Mouse (Mus musculus) CH12.LX (cell line): ENCODE data around the gene Il33. TPM values are rescaled to one million over a fixed set of nuclear protein-coding genes. Genes with fewer than 3 reads are reported as not detected.

Source experiments
- DNase-seq: peaks from one replicate; pipeline ENCODE4 v3.0.0-alpha.2; 2013; ENCODE audit errors: extremely low read depth
- H3K27ac ChIP-seq: 2 replicates; pipeline ENCODE4 v1.5.1; 2012; ENCODE audit warnings: low read depth, mild to moderate bottlenecking, control low read depth, moderate library complexity; ENCODE audit not compliant: insufficient read depth
- H3K27me3 ChIP-seq: replicated peaks from 2 replicates; pipeline ENCODE3; 2012; ENCODE audit warnings: inconsistent platforms
- H3K36me3 ChIP-seq, 2 experiments: replicated peaks in 1 of 2; 2 replicates each; pipeline versions ENCODE3 to v1.6.1; 2012; ENCODE audit warnings: inconsistent platforms in 1 of 2, low read length in 1 of 2, mild to moderate bottlenecking in 1 of 2, mixed read lengths in 1 of 2, moderate library complexity in 1 of 2; ENCODE audit not compliant: control insufficient read depth in 1 of 2, insufficient read depth in 1 of 2
- H3K4me1 ChIP-seq, 2 experiments: 2 replicates each; pipeline ENCODE4 v1.6.1; 2012; ENCODE audit warnings: inconsistent platforms in 1 of 2, moderate library complexity in 1 of 2; ENCODE audit not compliant: insufficient read depth in 2 of 2, control insufficient read depth in 1 of 2
- H3K4me2 ChIP-seq: 2 replicates; pipeline ENCODE4 v1.6.1; 2012; ENCODE audit warnings: low read depth, mild to moderate bottlenecking, control low read depth; ENCODE audit not compliant: poor library complexity, insufficient read depth, severe bottlenecking
- H3K4me3 ChIP-seq, 3 experiments: fragments of 150-350 bp in 1 of 3; sonication (generic) in 1 of 3; replicated peaks in 1 of 3; 2 replicates each; pipeline versions ENCODE3 to v1.5.1; 2011 to 2012; ENCODE audit warnings: low read depth in 2 of 3, low read length in 2 of 3, mild to moderate bottlenecking in 2 of 3, moderate library complexity in 2 of 3, control low read depth in 1 of 3, improper control_type of control experiment in 1 of 3, inconsistent platforms in 1 of 3, mixed read lengths in 1 of 3; ENCODE audit not compliant: poor library complexity in 1 of 3
- H3K79me2 ChIP-seq: replicated peaks from 2 replicates; pipeline ENCODE4 v1.6.1; 2012; ENCODE audit warnings: mild to moderate bottlenecking, moderate library complexity; ENCODE audit not compliant: control insufficient read depth, poor library complexity, insufficient read depth, severe bottlenecking; ENCODE audit errors: extremely low read depth
- H3K9ac ChIP-seq: 2 replicates; pipeline ENCODE4 v1.6.1; 2012; ENCODE audit warnings: low read depth, mild to moderate bottlenecking, control low read depth, moderate library complexity; ENCODE audit not compliant: insufficient read depth
- H3K9me3 ChIP-seq: replicated peaks from 2 replicates; pipeline ENCODE3; 2012; ENCODE audit warnings: low read length, inconsistent platforms, mixed read lengths
- CHD2 ChIP-seq: IDR thresholded peaks from 2 replicates; pipeline ENCODE4 v1.6.1; 2011; ENCODE audit warnings: low read length, improper control_type of control experiment
- CTCF ChIP-seq, 2 experiments: IDR thresholded peaks in 1 of 2; conservative IDR thresholded peaks in 1 of 2; 2 replicates each; pipeline ENCODE4 v1.5.1; 2011 to 2012; ENCODE audit warnings: low read depth in 2 of 2, low read length in 2 of 2, improper control_type of control experiment in 1 of 2, inconsistent platforms in 1 of 2, mild to moderate bottlenecking in 1 of 2, moderate library complexity in 1 of 2
- EP300 ChIP-seq: IDR thresholded peaks from 2 replicates; pipeline ENCODE4 v1.6.1; 2011; ENCODE audit warnings: low read length, improper control_type of control experiment
- ETS1 ChIP-seq: conservative IDR thresholded peaks from 2 replicates; pipeline ENCODE4 v1.6.1; 2012; ENCODE audit warnings: low read depth, mild to moderate bottlenecking, inconsistent platforms, low read length, improper control_type of control experiment, moderate library complexity
- GABPA ChIP-seq: IDR thresholded peaks from 2 replicates; pipeline ENCODE4 v1.6.1; 2012; ENCODE audit warnings: low read depth, low read length, improper control_type of control experiment, inconsistent platforms; ENCODE audit not compliant: insufficient replicate concordance
- HCFC1 ChIP-seq: IDR thresholded peaks from 2 replicates; pipeline ENCODE4 v1.6.1; 2012; ENCODE audit warnings: low read depth, mild to moderate bottlenecking, inconsistent platforms, low read length, improper control_type of control experiment
- IRF4 ChIP-seq: IDR thresholded peaks from 2 replicates; pipeline ENCODE4 v1.6.1; 2014; ENCODE audit warnings: low read depth, mild to moderate bottlenecking, inconsistent platforms, low read length, improper control_type of control experiment
- KAT2A ChIP-seq: IDR thresholded peaks from 2 replicates; pipeline ENCODE4 v1.6.1; 2012; ENCODE audit warnings: low read length, improper control_type of control experiment, inconsistent platforms; ENCODE audit not compliant: insufficient replicate concordance
- MAX ChIP-seq: IDR thresholded peaks from 2 replicates; pipeline ENCODE4 v1.6.1; 2011; ENCODE audit warnings: low read length, improper control_type of control experiment
- MAZ ChIP-seq: IDR thresholded peaks from 2 replicates; pipeline ENCODE4 v1.6.1; 2012; ENCODE audit warnings: low read depth, mild to moderate bottlenecking, inconsistent platforms, low read length, improper control_type of control experiment, moderate library complexity
- NELFE ChIP-seq: IDR thresholded peaks from 2 replicates; pipeline ENCODE4 v1.6.1; 2011; ENCODE audit warnings: low read depth, low read length, improper control_type of control experiment
- NRF1 ChIP-seq: IDR thresholded peaks from 2 replicates; pipeline ENCODE4 v1.6.1; 2014; ENCODE audit warnings: low read depth, mild to moderate bottlenecking, inconsistent platforms, low read length, improper control_type of control experiment, moderate library complexity
- POLR2A ChIP-seq: IDR thresholded peaks from 2 replicates; pipeline ENCODE4 v1.6.1; 2011; ENCODE audit warnings: low read depth, mild to moderate bottlenecking, improper control_type of control experiment, low read length
- RCOR1 ChIP-seq: conservative IDR thresholded peaks from 2 replicates; pipeline ENCODE4 v1.6.1; 2012; ENCODE audit warnings: low read depth, mild to moderate bottlenecking, inconsistent platforms, low read length, improper control_type of control experiment
- SIN3A ChIP-seq: IDR thresholded peaks from 2 replicates; pipeline ENCODE4 v1.6.1; 2012; ENCODE audit warnings: low read length, improper control_type of control experiment, inconsistent platforms
- UBTF ChIP-seq: IDR thresholded peaks from 2 replicates; pipeline ENCODE4 v1.6.1; 2012; ENCODE audit warnings: low read depth, mild to moderate bottlenecking, inconsistent platforms, low read length, improper control_type of control experiment, moderate library complexity
- USF2 ChIP-seq: conservative IDR thresholded peaks from 2 replicates; pipeline ENCODE4 v1.6.1; 2011; ENCODE audit warnings: low read depth, low read length, improper control_type of control experiment
- ZKSCAN1 ChIP-seq: IDR thresholded peaks from 2 replicates; pipeline ENCODE4 v1.6.1; 2012; ENCODE audit warnings: low read depth, inconsistent platforms, low read length, improper control_type of control experiment, borderline replicate concordance
- ZNF384 ChIP-seq: IDR thresholded peaks from 2 replicates; pipeline ENCODE4 v1.6.1; 2012; ENCODE audit warnings: low read depth, low read length, improper control_type of control experiment, inconsistent platforms
- dilution Hi-C: fragments of 300-500 bp; cut with MboI; formaldehyde crosslinking; loops from 2 replicates; pipeline ENCODE4 v1.14.3; 2020; ENCODE audit warnings: low sequenced_read_pairs; ENCODE audit not compliant: extremely low pct_unique_long_range_greater_than_20kb, extremely low pct_ligation_motif_present
- in situ Hi-C: fragments of 300-500 bp; cut with MboI; formaldehyde crosslinking; loops from 3 replicates; pipeline ENCODE4 v1.14.3; 2019; ENCODE audit warnings: low sequenced_read_pairs, low pct_ligation_motif_present, low pct_unique_long_range_greater_than_20kb, mixed read lengths
- polyA plus RNA-seq: library from polyadenylated mRNA; unstranded; fragments of >175 nt; gene quantifications from 2 replicates; pipeline ENCODE4 v1.2.1, GENCODE M21; 2012; ENCODE audit warnings: low read depth; ENCODE audit not compliant: insufficient read length
- total RNA-seq, 2 experiments: library from RNA; depleted of rRNA; stranded (reverse); fragments of 300-350 nt in 1 of 2; fragments of >200 nt in 1 of 2; gene quantifications; 2 replicates each; pipeline ENCODE4 v1.2.3; 2012 to 2014

The Il33 gene
- total and polyA plus RNA-seq, 3 experiments: 0.08 to 0.32 (median 0.24) TPM

DNA sequence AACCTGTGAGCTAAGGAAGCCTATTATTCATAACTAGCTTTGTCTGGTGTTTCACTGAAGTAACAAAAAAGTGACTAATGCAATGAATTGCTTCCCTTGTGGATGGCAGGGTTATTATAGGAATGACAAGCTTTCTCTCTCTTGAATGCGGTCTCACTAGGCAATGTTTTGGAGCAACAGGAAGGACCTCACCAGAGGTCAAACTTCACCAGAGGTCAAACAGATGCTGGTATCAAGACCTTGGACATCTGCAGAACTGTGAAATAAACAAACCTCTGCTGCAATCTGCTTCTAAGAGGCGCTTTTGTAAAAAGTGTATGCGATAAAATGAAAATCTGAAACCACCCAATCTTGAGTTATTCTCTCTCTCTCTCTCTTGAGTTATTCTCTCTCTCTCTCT is 42.2 kb upstream of the Il33 start:
- no peak for TF ChIP-seq SIN3A
- no peak for TF ChIP-seq USF2
- no peak for TF ChIP-seq CTCF (conservative IDR thresholded peaks at IDR 0.05 in 1 of 2, IDR thresholded peaks at IDR 0.05 in 1 of 2; ENCODE audit: low read depth in 2 of 2, low read length in 2 of 2)
- Histone ChIP-seq H3K36me3 (no peaks in the 10 kb centered on the region), H3K4me3 (no peak overlapping the region), H3K9ac (no peak overlapping the region), H3K4me2 (no peak overlapping the region), H3K9me3 (no peaks in the 10 kb centered on the region), H3K27ac (no peak overlapping the region), H3K27me3 (no peaks in the 10 kb centered on the region), H3K79me2 (no peaks in the 10 kb centered on the region), H3K4me1 (no peaks in the 10 kb centered on the region)
- no peak for DNase-seq
- in situ Hi-C loops (no loop called here), dilution Hi-C loops (no loop called here)

DNA sequence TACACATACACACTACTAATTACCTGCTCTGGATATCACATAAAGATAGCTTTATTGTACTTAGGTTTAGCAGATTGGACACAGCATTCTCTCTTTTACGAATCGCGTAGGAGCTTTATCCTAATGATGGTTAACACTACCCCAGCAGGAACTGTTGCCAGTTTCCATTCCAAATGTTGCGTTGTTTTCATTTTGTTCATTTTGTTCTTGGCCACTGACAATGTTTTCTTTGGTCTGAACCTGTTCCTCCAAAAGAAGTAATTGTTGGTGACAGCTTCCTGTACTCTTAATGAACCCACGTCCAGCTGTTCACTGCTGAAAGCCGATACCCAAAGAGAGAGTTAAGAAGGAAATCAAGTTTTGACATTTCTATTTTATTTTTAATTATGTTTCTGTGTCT is 39.4 kb upstream of the Il33 start:
- H3K4me3 ChIP-seq: no peak overlapping the region
- H3K4me2 ChIP-seq: no peak overlapping the region
- in situ Hi-C loops (no loop called here), dilution Hi-C loops (no loop called here)
- no peaks in the 10 kb centered on the region for H3K9me3 ChIP-seq
- H3K36me3 ChIP-seq: no peaks in the 10 kb centered on the region
- TF ChIP-seq KAT2A (no peak), CHD2 (no peak), MAX (no peak), EP300 (no peak), ZKSCAN1 (no peak), UBTF (no peak), MAZ (no peak), IRF4 (no peak), GABPA (no peak), NRF1 (no peak), USF2 (no peak), ZNF384 (no peak), ETS1 (no peak), NELFE (no peak), SIN3A (no peak), HCFC1 (no peak), POLR2A (no peak), RCOR1 (no peak)
- no peak for DNase-seq
- H3K79me2 ChIP-seq: no peaks in the 10 kb centered on the region
- no peak overlapping the region for H3K9ac ChIP-seq
- no peaks in the 10 kb centered on the region for H3K27me3 ChIP-seq
- H3K4me1 ChIP-seq: no peaks in the 10 kb centered on the region
- no peak overlapping the region for H3K27ac ChIP-seq
